ENCODE assay signal across 11 mouse cellular contexts in the genomic region with DNA sequence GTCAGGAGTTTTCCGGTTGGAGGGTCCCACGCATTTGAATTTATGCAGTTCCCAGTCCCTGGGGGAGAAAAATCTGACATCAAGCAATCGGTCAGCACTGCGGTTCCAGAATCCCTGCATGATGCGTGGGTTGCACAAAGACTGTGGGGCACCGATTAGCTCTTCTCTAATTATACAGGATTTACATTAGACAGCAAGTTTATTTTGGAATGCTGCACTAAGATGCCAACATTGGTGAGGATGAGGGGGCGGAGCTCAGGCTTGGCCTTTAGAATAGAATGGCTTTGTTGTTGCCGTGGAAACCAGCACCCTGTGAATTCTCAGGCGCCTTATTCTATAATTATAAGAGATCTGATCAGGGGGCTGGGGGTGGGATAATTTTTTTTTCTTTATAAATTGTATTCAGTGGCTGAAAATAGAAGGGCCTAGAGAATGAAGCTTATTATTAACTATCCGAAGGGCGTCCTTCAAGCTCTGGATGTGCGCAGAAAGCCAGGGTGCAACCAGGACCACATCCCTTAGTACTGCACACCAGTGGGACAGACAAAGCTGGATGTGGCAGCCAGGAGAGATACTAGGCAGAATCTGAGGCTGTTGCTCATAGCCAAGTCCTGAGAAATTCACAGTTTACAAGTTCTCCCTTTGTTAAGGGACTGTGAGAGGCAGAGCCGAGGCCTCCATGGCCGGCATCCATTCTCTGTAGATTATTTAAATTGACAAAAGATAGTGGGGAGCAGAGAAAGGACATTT.
DNase-seq lines count a peak whose midpoint lies in the region; ATAC-seq lines count a peak whose summit lies in the region.
"Had no signal": no experiment of that assay in that cellular context is flagged by ENCODE, and none has a peak within 500 bp of the region (broad histone marks: within the 10 kb centered on the region; RNA-seq: fewer than 3 reads in every experiment).

No protein-coding gene starts in this region.

- H3K4me3 ChIP-seq in hindbrain, embryonic 11.5 days (ENCODE audit: low read depth, low read length), result no peak overlapping the region
- H3K4me3 ChIP-seq in kidney, embryonic 14.5 days (ENCODE audit: low read length), result no peak overlapping the region
- no peak overlapping the region for H3K4me3 ChIP-seq in liver, embryonic 12.5 days
- H3K4me3 ChIP-seq: heart, embryonic 10.5 days had no signal

- DNase-seq in layer of hippocampus, adult 11-12 months (ENCODE audit: low spot score), result peak; percentile 75
- no peak for DNase-seq in layer of hippocampus, postnatal 25 days (ENCODE audit: extremely low spot score in 1 of 2, low spot score in 1 of 2)
- DNase-seq in hindbrain, embryonic 11.5 days (ENCODE audit: low spot score), result peak; percentile 55
- DNase-seq in left cerebral cortex, postnatal 14 days (ENCODE audit: low spot score in 2 of 2), result peak; percentile 81 to 95
- DNase-seq in right cerebral cortex, postnatal 25 days, result peak; percentile 69
- no peak for DNase-seq in MN1 (ENCODE audit: low spot score)
- DNase-seq: kidney, postnatal 14 days had no signal

- H3K9me3 ChIP-seq in hindbrain, embryonic 11.5 days (ENCODE audit: control insufficient read depth, low read length), result no peaks in the 10 kb centered on the region
- H3K9me3 ChIP-seq in kidney, embryonic 14.5 days (ENCODE audit: control insufficient read depth, low read length), result no peaks in the 10 kb centered on the region
- H3K9me3 ChIP-seq in liver, embryonic 12.5 days (replicated peaks), result no peaks in the 10 kb centered on the region
- H3K9me3 ChIP-seq: heart, embryonic 10.5 days had no signal

- H3K27ac ChIP-seq in hindbrain, embryonic 11.5 days (ENCODE audit: low read depth, low read length), result no peak overlapping the region
- no peak overlapping the region for H3K27ac ChIP-seq in kidney, embryonic 14.5 days (ENCODE audit: low read depth, low read length)
- no peak overlapping the region for H3K27ac ChIP-seq in liver, embryonic 12.5 days
- H3K27ac ChIP-seq: heart, embryonic 10.5 days; macrophage had no signal

- intact Hi-C loops in left cerebral cortex, postnatal 14 days (cut with DNase I), result no loop called here

- 69% methylated on average over 14 of the region's 14 CpGs for WGBS in hindbrain, embryonic 11.5 days
- 91% methylated on average over 14 of the region's 14 CpGs for WGBS in kidney, embryonic 14.5 days
- WGBS in liver, embryonic 12.5 days (ENCODE audit: insufficient replicate concordance), result 77% methylated on average over 14 of the region's 14 CpGs

- 0 out of 2 replicates have a peak, but pooled peaks have one; percentile 40 for ATAC-seq in hindbrain, embryonic 11.5 days (ENCODE audit: low FRiP score)
- ATAC-seq in kidney, embryonic 14.5 days (ENCODE audit: low FRiP score, low TSS enrichment), result no peak
- ATAC-seq in liver, embryonic 12.5 days, result no peak

- no peak overlapping the region for H3K4me2 ChIP-seq in hindbrain, embryonic 11.5 days (replicated peaks; ENCODE audit: low read depth, low read length)
- H3K4me2 ChIP-seq in kidney, embryonic 14.5 days (replicated peaks; ENCODE audit: low read depth, low read length), result no peak overlapping the region
- H3K4me2 ChIP-seq in liver, embryonic 12.5 days, result no peak overlapping the region

- no peaks in the 10 kb centered on the region for H3K4me1 ChIP-seq in hindbrain, embryonic 11.5 days (replicated peaks; ENCODE audit: control insufficient read depth, insufficient read depth, low read length)
- H3K4me1 ChIP-seq in kidney, embryonic 14.5 days (ENCODE audit: control insufficient read depth, insufficient read depth, low read length), result no peaks in the 10 kb centered on the region
- no peaks in the 10 kb centered on the region for H3K4me1 ChIP-seq in liver, embryonic 12.5 days
- H3K4me1 ChIP-seq: heart, embryonic 10.5 days had no signal

- no peak overlapping the region for H3K9ac ChIP-seq in hindbrain, embryonic 11.5 days (ENCODE audit: low read depth, low read length)
- H3K9ac ChIP-seq in kidney, embryonic 14.5 days (ENCODE audit: low read depth, low read length), result no peak overlapping the region
- no peak overlapping the region for H3K9ac ChIP-seq in liver, embryonic 12.5 days

- H3K27me3 ChIP-seq in hindbrain, embryonic 11.5 days (ENCODE audit: control insufficient read depth, insufficient read depth, low read length), result no peaks in the 10 kb centered on the region
- H3K27me3 ChIP-seq in kidney, embryonic 14.5 days (ENCODE audit: control insufficient read depth, insufficient read depth, low read length), result no peaks in the 10 kb centered on the region
- no peaks in the 10 kb centered on the region for H3K27me3 ChIP-seq in liver, embryonic 12.5 days (replicated peaks)

- no peaks in the 10 kb centered on the region for H3K36me3 ChIP-seq in hindbrain, embryonic 11.5 days (ENCODE audit: control insufficient read depth, insufficient read depth, low read length)
- no peaks in the 10 kb centered on the region for H3K36me3 ChIP-seq in kidney, embryonic 14.5 days (ENCODE audit: control insufficient read depth, insufficient read depth, low read length)
- no peaks in the 10 kb centered on the region for H3K36me3 ChIP-seq in liver, embryonic 12.5 days
- H3K36me3 ChIP-seq: heart, embryonic 10.5 days had no signal

Comparison
In these comparisons a context has a peak if more than half of its experiments do, and no peak if none do; other contexts are left out.
1. DNase-seq: peak in layer of hippocampus, adult 11-12 months (single experiment), hindbrain, embryonic 11.5 days (single experiment), left cerebral cortex, postnatal 14 days (2 of 2) and right cerebral cortex, postnatal 25 days (single experiment); none in layer of hippocampus, postnatal 25 days (0 of 2) and MN1 (single experiment).